Mouse (Mus musculus) B cell, adult (primary cell): Measurements from ENCODE around the gene Gm11239. TPM values are rescaled to one million over a fixed set of nuclear protein-coding genes. Genes with fewer than 3 reads are reported as not detected.

Experiments
- total RNA-seq: library from RNA; stranded (reverse); gene quantifications from 4 replicates; pipeline ENCODE4 v1.2.4, GENCODE M21; 2023; ENCODE audit not compliant: inconsistent age

Gm11239 gene
- total RNA-seq = not detected in 4 replicates

GRCm38 (mm10) chr4:73668054-73668453 is at the start of gene Gm11239:
TSS of gene Gm11239 (plus strand) at chr4:73668354.

GRCm38 (mm10) chr4:73622684-73623083 is 45.5 kb upstream of the Gm11239 start, which contains the start of gene Gm11237:
TSS of gene Gm11237 (plus strand) at chr4:73622984.

GRCm38 (mm10) chr4:73637821-73638220 is 30.3 kb upstream of the Gm11239 start, which contains the start of gene Gm11236:
TSS of gene Gm11236 (plus strand) at chr4:73638121.

GRCm38 (mm10) chr4:73683216-73683615 is 15.1 kb downstream of the Gm11239 start, which contains the start of gene Gm428:
TSS of gene Gm428 (plus strand) at chr4:73683516.

Other genes with a start within 250 kb of the Gm11239 start
- not detected in 4 replicates for gene Gm11238, start 60.5 kb upstream of the Gm11239 start, total RNA-seq
- gene Gm11237, start 45.4 kb upstream of the Gm11239 start, total RNA-seq = not detected in 4 replicates
- gene Gm11236, start 30.2 kb upstream of the Gm11239 start, total RNA-seq = not detected in 4 replicates
- not detected in 4 replicates for gene Gm428, start 15.2 kb downstream of the Gm11239 start, total RNA-seq
- not detected in 4 replicates for gene Rasef, start 122.6 kb downstream of the Gm11239 start, total RNA-seq
- gene Gm11758, start 207.9 kb downstream of the Gm11239 start, total RNA-seq = not detected in 4 replicates
- not detected in 4 replicates for gene Gm11757, start 222.8 kb downstream of the Gm11239 start, total RNA-seq
- not detected in 4 replicates for gene Gm13871, start 237.6 kb downstream of the Gm11239 start, total RNA-seq